Mouse (Mus musculus): ENCODE data around the gene D430042O09Rik. TPM values are rescaled to one million over a fixed set of nuclear protein-coding genes. Genes with fewer than 3 reads are reported as not detected.
A peak's percentile ranks its signal among the peaks of the same experiment; 100 is the strongest.

Gene D430042O09Rik
- total and polyA plus RNA-seq, 3 experiments = 1.8 to 4.8 (median 3.4) TPM

GRCm38 (mm10) chr7:125674916-125675315 is 32.8 kb upstream of the D430042O09Rik start:
- no peak overlapping the region for H3K4me2 ChIP-seq (ENCODE audit: insufficient read depth, low read depth, poor library complexity, severe bottlenecking)
- no peak overlapping the region for H3K27ac ChIP-seq (ENCODE audit: insufficient read depth, low read depth)
- TF ChIP-seq IRF4 (IDR thresholded peaks at IDR 0.05; ENCODE audit: low read depth, low read length) (no peak), SMC3 (IDR thresholded peaks at IDR 0.05; ENCODE audit: low read depth, low read length) (peak; percentile 44; the same call in 1 of the 2 replicates), MXI1 (IDR thresholded peaks at IDR 0.05; ENCODE audit: low read depth, low read length) (no peak), CTCF (conservative IDR thresholded peaks at IDR 0.05 in 1 of 2, IDR thresholded peaks at IDR 0.05 in 1 of 2; ENCODE audit: low read depth in 2 of 2, low read length in 2 of 2) (peak; percentile 70 to 77), RAD21 (IDR thresholded peaks at IDR 0.05; ENCODE audit: low read depth, low read length) (peak; percentile 47)
- H3K4me1 ChIP-seq (ENCODE audit: control insufficient read depth in 1 of 2, insufficient read depth in 2 of 2) = peaks cover 11 to 40% of the 10 kb centered on the region in 2 experiments
- no peaks in the 10 kb centered on the region for H3K9me3 ChIP-seq (replicated peaks; ENCODE audit: low read length)
- in situ Hi-C loops (cut with MboI; ENCODE audit: low pct_ligation_motif_present, low pct_unique_long_range_greater_than_20kb, low sequenced_read_pairs) (no loop called here), dilution Hi-C loops (cut with MboI; ENCODE audit: extremely low pct_ligation_motif_present, extremely low pct_unique_long_range_greater_than_20kb, low sequenced_read_pairs) (no loop called here)
- no peaks in the 10 kb centered on the region for H3K27me3 ChIP-seq (replicated peaks)
- no peak overlapping the region for H3K4me3 ChIP-seq (replicated peaks in 1 of 3; ENCODE audit: low read depth in 2 of 3, low read length in 2 of 3, poor library complexity in 1 of 3)
- no peak overlapping the region for H3K9ac ChIP-seq (ENCODE audit: insufficient read depth, low read depth)
- H3K36me3 ChIP-seq (replicated peaks in 1 of 2; ENCODE audit: control insufficient read depth in 1 of 2, insufficient read depth in 1 of 2, low read length in 1 of 2) = peaks cover 95 to 100% of the 10 kb centered on the region in 2 experiments
- DNase-seq (ENCODE audit: extremely low read depth) = peak; percentile 61
- no peaks in the 10 kb centered on the region for H3K79me2 ChIP-seq (replicated peaks; ENCODE audit: control insufficient read depth, extremely low read depth, insufficient read depth, poor library complexity, severe bottlenecking)

- H3K4me3 ChIP-seq (replicated peaks in 1 of 3; ENCODE audit: low read depth in 2 of 3, low read length in 2 of 3, poor library complexity in 1 of 3) = no peak overlapping the region
- no peak overlapping the region for H3K4me2 ChIP-seq (ENCODE audit: insufficient read depth, low read depth, poor library complexity, severe bottlenecking)
- dilution Hi-C loops (cut with MboI; ENCODE audit: extremely low pct_ligation_motif_present, extremely low pct_unique_long_range_greater_than_20kb, low sequenced_read_pairs) (no loop called here), in situ Hi-C loops (cut with MboI; ENCODE audit: low pct_ligation_motif_present, low pct_unique_long_range_greater_than_20kb, low sequenced_read_pairs) (no loop called here)
- peaks cover 16 to 71% of the 10 kb centered on the region in 2 experiments for H3K4me1 ChIP-seq (ENCODE audit: control insufficient read depth in 1 of 2, insufficient read depth in 2 of 2)
- H3K79me2 ChIP-seq (replicated peaks; ENCODE audit: control insufficient read depth, extremely low read depth, insufficient read depth, poor library complexity, severe bottlenecking) = no peaks in the 10 kb centered on the region
- TF ChIP-seq NELFE (IDR thresholded peaks at IDR 0.05; ENCODE audit: low read depth, low read length) = no peak
- no peak for TF ChIP-seq JUN (IDR thresholded peaks at IDR 0.05; ENCODE audit: insufficient read depth, low read depth, low read length)
- no peak for TF ChIP-seq NRF1 (IDR thresholded peaks at IDR 0.05; ENCODE audit: low read depth, low read length)
- no peak for TF ChIP-seq POLR2A (IDR thresholded peaks at IDR 0.05; ENCODE audit: low read depth, low read length)
- TF ChIP-seq HCFC1 (IDR thresholded peaks at IDR 0.05; ENCODE audit: low read depth, low read length) = no peak
- TF ChIP-seq E2F4 (IDR thresholded peaks at IDR 0.05; ENCODE audit: insufficient replicate concordance, low read depth, low read length) = no peak
- no peak for TF ChIP-seq RAD21 (IDR thresholded peaks at IDR 0.05; ENCODE audit: low read depth, low read length)
- TF ChIP-seq ZKSCAN1 (IDR thresholded peaks at IDR 0.05; ENCODE audit: borderline replicate concordance, low read depth, low read length) = no peak
- no peak for TF ChIP-seq UBTF (IDR thresholded peaks at IDR 0.05; ENCODE audit: low read depth, low read length)
- TF ChIP-seq SIN3A (IDR thresholded peaks at IDR 0.05; ENCODE audit: low read length) = no peak
- TF ChIP-seq BHLHE40 (IDR thresholded peaks at IDR 0.05; ENCODE audit: low read depth, low read length) = no peak
- TF ChIP-seq SMC3 (IDR thresholded peaks at IDR 0.05; ENCODE audit: low read depth, low read length) = no peak
- TF ChIP-seq MYC (IDR thresholded peaks at IDR 0.05; ENCODE audit: low read depth, low read length) = no peak
- TF ChIP-seq ETS1 (conservative IDR thresholded peaks at IDR 0.05; ENCODE audit: low read depth, low read length) = no peak
- TF ChIP-seq CHD1 (IDR thresholded peaks at IDR 0.05; ENCODE audit: low read depth, low read length) = no peak
- no peak for TF ChIP-seq USF2 (conservative IDR thresholded peaks at IDR 0.05; ENCODE audit: low read depth, low read length)
- no peak for TF ChIP-seq TBP (conservative IDR thresholded peaks at IDR 0.05; ENCODE audit: low read depth, low read length)
- TF ChIP-seq KAT2A (IDR thresholded peaks at IDR 0.05; ENCODE audit: insufficient replicate concordance, low read length) = no peak
- no peak overlapping the region for H3K27ac ChIP-seq (ENCODE audit: insufficient read depth, low read depth)
- H3K36me3 ChIP-seq (replicated peaks in 1 of 2; ENCODE audit: control insufficient read depth in 1 of 2, insufficient read depth in 1 of 2, low read length in 1 of 2) = peaks cover 79 to 92% of the 10 kb centered on the region in 2 experiments
- no peaks in the 10 kb centered on the region for H3K9me3 ChIP-seq (replicated peaks; ENCODE audit: low read length)
- no peak for DNase-seq (ENCODE audit: extremely low read depth)
- no peak overlapping the region for H3K9ac ChIP-seq (ENCODE audit: insufficient read depth, low read depth)
- H3K27me3 ChIP-seq (replicated peaks) = no peaks in the 10 kb centered on the region
Observed at GRCm38 (mm10) chr7:125678756-125679155, 28.9 kb upstream of the D430042O09Rik start.
